Mouse (Mus musculus): ENCODE measurements around the gene Hist1h2bk.

DNA sequence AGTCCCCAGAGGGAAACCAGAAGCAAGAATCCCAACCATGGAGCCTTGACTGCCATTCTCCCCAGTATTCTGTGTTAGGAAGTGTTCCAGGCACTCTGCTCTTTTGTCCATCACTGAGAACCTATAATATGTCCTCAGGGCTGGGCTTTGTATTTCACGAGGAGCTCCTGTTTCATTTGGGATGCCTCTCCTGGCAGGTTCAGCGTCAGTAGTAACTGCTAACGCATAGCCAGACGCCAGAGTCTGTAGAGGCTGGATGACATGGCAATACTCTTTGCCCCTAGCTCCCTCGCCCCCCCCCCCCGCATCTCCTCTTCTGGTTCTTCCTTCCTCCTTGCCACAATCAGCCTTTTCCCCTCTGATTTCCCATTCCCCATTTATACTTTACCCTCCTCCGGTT is 26.0 kb upstream of the Hist1h2bk start, which contains the start of gene Prss16:
- TF ChIP-seq TCF12 (IDR thresholded peaks at IDR 0.05; ENCODE audit: low read depth, low read length) (no peak), CHD2 (IDR thresholded peaks at IDR 0.05; ENCODE audit: low read length) (no peak), MEF2A (IDR thresholded peaks at IDR 0.05; ENCODE audit: extremely low read depth, insufficient replicate concordance, low read depth, low read length, poor library complexity, severe bottlenecking) (no peak)

Measured in MEL (cell line).